Mouse (Mus musculus) forebrain, embryonic 14.5 days (tissue): ENCODE results near the gene Gadd45a. TPM values are rescaled to one million over a fixed set of nuclear protein-coding genes. Genes with fewer than 3 reads are reported as not detected.

Source experiments
- ATAC-seq: fragments of 200-750 bp; cut with Nextera tagmentation; 2 replicates; pipeline ENCODE4 v1.8.0; 2017; ENCODE audit warnings: mild to moderate bottlenecking, moderate library complexity
- DNase-seq: peaks from one replicate; pipeline ENCODE4 v3.0.0-alpha.2; 2015; ENCODE audit warnings: low spot score
- H3K27ac ChIP-seq: fragments of 300-500 bp; sonication (generic); 2 replicates; pipeline ENCODE4 v1.5.1; 2014; ENCODE audit warnings: low read depth, mild to moderate bottlenecking, control low read depth, low read length, moderate library complexity
- H3K27me3 ChIP-seq: fragments of 300-500 bp; sonication (generic); replicated peaks from 2 replicates; pipeline ENCODE4 v1.6.1; 2014; ENCODE audit warnings: low read length, control low read depth, mixed read lengths; ENCODE audit not compliant: control insufficient read depth, insufficient read depth
- H3K36me3 ChIP-seq: fragments of 300-500 bp; sonication (generic); 2 replicates; pipeline ENCODE4 v1.6.1; 2014; ENCODE audit warnings: low read length, control low read depth; ENCODE audit not compliant: control insufficient read depth, insufficient read depth
- H3K4me1 ChIP-seq: fragments of 300-500 bp; sonication (generic); 2 replicates; pipeline ENCODE4 v1.6.1; 2014; ENCODE audit warnings: antibody characterized with exemption, low read length, control low read depth; ENCODE audit not compliant: control insufficient read depth, insufficient read depth
- H3K4me2 ChIP-seq: fragments of 300-500 bp; sonication (generic); 2 replicates; pipeline ENCODE4 v1.6.1; 2014; ENCODE audit warnings: mild to moderate bottlenecking, control low read depth, low read length
- H3K4me3 ChIP-seq: fragments of 300-500 bp; sonication (generic); 2 replicates; pipeline ENCODE4 v1.5.1; 2014; ENCODE audit warnings: low read depth, low read length, control low read depth
- H3K9ac ChIP-seq: fragments of 300-500 bp; sonication (generic); 2 replicates; pipeline ENCODE4 v1.6.1; 2014; ENCODE audit warnings: mild to moderate bottlenecking, low read length, control low read depth, moderate library complexity
- H3K9me3 ChIP-seq: fragments of 300-500 bp; sonication (generic); replicated peaks from 2 replicates; pipeline ENCODE4 v1.6.1; 2016; ENCODE audit warnings: low read length, control low read depth, mixed read lengths; ENCODE audit not compliant: control insufficient read depth
- WGBS: fragments of 180-500 bp; shearing (Covaris S2); extraction: QIAGEN DNeasy Blood & Tissue Kit; methylation state at CpG from one replicate; pipeline ENCODE4 v1.1.7; 2014; 5-methylcytosine and 5-hydroxymethylcytosine counted together
- polyA plus RNA-seq: library from polyadenylated mRNA; unstranded; fragments of >200 nt; fragmentation: Nextera tagmentation; extraction: Ambion mirVana; gene quantifications from 2 replicates; pipeline ENCODE4 v1.2.1, GENCODE M21; 2014

The Gadd45a gene
- polyA plus RNA-seq, result 7.1 and 9.4 TPM in 2 replicates

- H3K4me1 ChIP-seq, result peaks cover 9% of the 10 kb centered on the region; the same call in 1 of the 2 replicates
- H3K4me2 ChIP-seq, result peak within 1 kb of the TSS; percentile 78
- H3K9ac ChIP-seq, result peak within 1 kb of the TSS; percentile 82
- H3K27me3 ChIP-seq, result no peaks in the 10 kb centered on the region
- 0% methylated on average over 66 of the region's 69 CpGs for WGBS
- H3K9me3 ChIP-seq, result no peaks in the 10 kb centered on the region
- H3K4me3 ChIP-seq, result peak within 1 kb of the TSS; percentile 76
- peak; percentile 97 for DNase-seq
- peak within 1 kb of the TSS; percentile 83 for H3K27ac ChIP-seq
- no peaks in the 10 kb centered on the region for H3K36me3 ChIP-seq
- peak; percentile 97 for ATAC-seq
Measured at GRCm38 (mm10) chr6:67036837-67037628, at the start of gene Gadd45a. Gene Gadd45a (minus strand): TSS chr6:67037457.

DNA sequence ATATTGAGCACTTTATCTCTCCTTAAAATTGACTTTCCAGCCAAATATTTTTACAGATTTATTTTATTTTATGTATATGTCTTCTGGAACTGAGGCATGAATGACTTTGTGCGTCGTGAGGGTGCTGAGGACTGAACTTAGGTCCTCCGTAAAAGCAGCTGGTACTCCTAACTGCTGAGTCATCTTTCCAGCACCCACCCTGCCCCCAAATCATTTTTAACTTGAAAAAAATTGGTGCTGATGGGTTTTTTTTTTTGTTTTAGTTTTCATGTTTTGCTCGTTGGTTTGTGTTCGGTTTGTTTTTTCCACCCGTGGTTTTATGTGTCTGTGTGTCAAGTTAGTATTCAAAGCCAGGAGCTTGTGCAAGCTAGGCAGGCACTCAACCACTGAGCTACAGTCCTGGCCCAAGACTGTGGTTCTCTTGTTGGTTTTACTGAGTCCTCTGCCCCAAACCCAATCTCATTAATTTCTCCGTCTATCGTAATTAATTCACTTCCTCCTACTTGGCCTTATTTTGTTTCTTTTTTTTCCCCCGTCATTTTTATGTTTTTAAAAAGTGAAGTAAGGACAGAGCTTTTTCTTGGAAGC is 48.7 kb upstream of the Gadd45a start:
- Histone ChIP-seq H3K9ac (no peak overlapping the region), H3K27ac (no peak overlapping the region), H3K36me3 (no peaks in the 10 kb centered on the region), H3K27me3 (no peaks in the 10 kb centered on the region), H3K4me2 (no peak overlapping the region), H3K4me1 (no peaks in the 10 kb centered on the region), H3K9me3 (no peaks in the 10 kb centered on the region), H3K4me3 (no peak overlapping the region)
- 92% methylated on average over 9 of the region's 9 CpGs for WGBS
- ATAC-seq (no peak), DNase-seq (no peak)

- Histone ChIP-seq H3K4me2 (no peak overlapping the region), H3K4me1 (no peaks in the 10 kb centered on the region), H3K9ac (no peak overlapping the region), H3K9me3 (no peaks in the 10 kb centered on the region), H3K27ac (no peak overlapping the region), H3K27me3 (no peaks in the 10 kb centered on the region), H3K36me3 (no peaks in the 10 kb centered on the region), H3K4me3 (no peak overlapping the region)
- DNase-seq, result no peak
- ATAC-seq, result no peak
- WGBS, result 95% methylated on average over 2 of the region's 2 CpGs
Measured at GRCm38 (mm10) chr6:67084465-67084864, 47.2 kb upstream of the Gadd45a start.

- Histone ChIP-seq H3K27ac (no peak overlapping the region), H3K4me2 (no peak overlapping the region), H3K36me3 (no peaks in the 10 kb centered on the region), H3K9me3 (no peaks in the 10 kb centered on the region), H3K27me3 (no peaks in the 10 kb centered on the region), H3K9ac (no peak overlapping the region), H3K4me1 (no peaks in the 10 kb centered on the region), H3K4me3 (no peak overlapping the region)
- WGBS, result 91% methylated on average over 4 of the region's 4 CpGs
- no peak for DNase-seq
- ATAC-seq, result no peak
Measured at GRCm38 (mm10) chr6:67081141-67081540, 43.9 kb upstream of the Gadd45a start.

- no peak for ATAC-seq
- H3K4me1 ChIP-seq, result no peaks in the 10 kb centered on the region
- no peak overlapping the region for H3K27ac ChIP-seq
- H3K4me3 ChIP-seq, result no peak overlapping the region
- H3K9me3 ChIP-seq, result no peaks in the 10 kb centered on the region
- no peaks in the 10 kb centered on the region for H3K36me3 ChIP-seq
- 89% methylated on average over 3 of the region's 3 CpGs for WGBS
- no peaks in the 10 kb centered on the region for H3K27me3 ChIP-seq
- H3K9ac ChIP-seq, result no peak overlapping the region
- DNase-seq, result no peak
- no peak overlapping the region for H3K4me2 ChIP-seq
Measured at GRCm38 (mm10) chr6:67078076-67078475, 40.8 kb upstream of the Gadd45a start.

DNA sequence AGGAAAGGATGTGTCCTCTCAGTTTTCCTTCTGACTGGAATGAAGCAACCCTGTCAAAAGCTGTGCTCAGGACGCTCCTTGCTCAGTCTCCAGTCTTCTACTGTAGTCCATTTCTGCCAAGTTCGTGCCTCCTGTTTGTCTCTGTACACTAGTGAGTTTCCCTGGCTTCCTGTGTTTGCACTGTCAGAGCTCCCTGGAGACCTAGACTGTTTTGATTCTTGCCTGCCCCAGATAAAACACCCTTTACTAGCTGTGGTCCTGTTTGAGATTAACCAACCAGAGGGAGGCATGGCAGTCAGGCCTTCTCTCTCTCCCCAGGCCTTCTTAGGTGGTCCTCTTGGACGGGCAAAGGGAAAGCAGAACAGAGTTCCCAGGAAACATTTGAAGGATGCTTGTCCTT is 40.2 kb upstream of the Gadd45a start:
- H3K27me3 ChIP-seq, result no peaks in the 10 kb centered on the region
- no peaks in the 10 kb centered on the region for H3K9me3 ChIP-seq
- no peaks in the 10 kb centered on the region for H3K36me3 ChIP-seq
- H3K9ac ChIP-seq, result no peak overlapping the region
- DNase-seq, result no peak
- WGBS, result 63% methylated on average over 3 of the region's 3 CpGs
- H3K4me2 ChIP-seq, result no peak overlapping the region
- H3K4me1 ChIP-seq, result no peaks in the 10 kb centered on the region
- ATAC-seq, result no peak
- H3K4me3 ChIP-seq, result no peak overlapping the region
- H3K27ac ChIP-seq, result no peak overlapping the region

DNA sequence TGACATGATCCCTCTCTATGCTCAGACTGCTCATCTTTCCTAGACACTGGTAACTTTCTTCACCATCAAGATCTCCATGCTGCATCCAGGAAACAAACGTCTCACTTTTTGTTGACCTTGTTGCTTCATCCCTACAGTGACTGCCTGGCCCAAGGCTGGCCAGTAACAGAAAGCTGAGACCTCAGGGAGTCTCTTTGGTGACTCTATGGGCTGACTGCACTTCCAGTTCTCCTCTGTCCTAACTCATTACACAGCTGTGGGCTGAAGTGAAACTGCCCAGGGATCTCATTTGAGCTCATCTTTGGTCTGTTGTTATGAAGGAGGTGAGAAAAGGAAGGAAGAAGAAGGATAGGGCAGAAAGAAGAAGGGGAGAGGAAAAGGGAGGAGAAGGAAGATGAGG is 39.1 kb upstream of the Gadd45a start:
- ATAC-seq, result no peak
- WGBS, result 86% methylated on average over 1 of the region's 1 CpGs
- no peak for DNase-seq

DNA sequence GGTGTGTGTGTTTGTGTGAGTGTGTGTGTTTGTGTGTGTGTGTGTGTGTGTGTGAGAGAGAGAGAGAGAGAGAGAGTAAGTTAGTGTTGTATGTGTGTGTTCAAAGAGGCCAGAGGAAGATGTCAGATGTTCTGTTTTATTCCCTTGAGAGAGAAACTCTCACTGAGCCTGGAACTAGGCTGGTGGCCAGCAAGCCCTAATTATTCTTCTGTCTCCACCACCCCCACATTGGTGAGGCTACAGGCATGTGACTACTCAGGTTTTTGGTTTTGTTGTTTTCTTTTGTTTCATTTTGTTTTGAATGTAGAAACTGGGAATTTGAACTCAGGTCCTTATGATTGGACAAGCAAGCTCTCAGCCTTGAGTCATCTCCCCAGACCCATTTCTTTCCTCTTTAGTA is 37.6 kb upstream of the Gadd45a start:
- no peaks in the 10 kb centered on the region for H3K27me3 ChIP-seq
- no peaks in the 10 kb centered on the region for H3K9me3 ChIP-seq
- H3K36me3 ChIP-seq, result no peaks in the 10 kb centered on the region
- H3K4me2 ChIP-seq, result no peak overlapping the region
- no peaks in the 10 kb centered on the region for H3K4me1 ChIP-seq
- no peak overlapping the region for H3K4me3 ChIP-seq
- no peak overlapping the region for H3K27ac ChIP-seq
- no peak overlapping the region for H3K9ac ChIP-seq
- ATAC-seq (no peak), DNase-seq (no peak)

More for the DNA sequence above, 39.1 kb upstream of the Gadd45a start:
- Histone ChIP-seq H3K9me3 (no peaks in the 10 kb centered on the region), H3K27me3 (no peaks in the 10 kb centered on the region), H3K9ac (no peak overlapping the region), H3K27ac (no peak overlapping the region), H3K4me2 (no peak overlapping the region), H3K4me1 (no peaks in the 10 kb centered on the region), H3K36me3 (no peaks in the 10 kb centered on the region), H3K4me3 (no peak overlapping the region)

DNA sequence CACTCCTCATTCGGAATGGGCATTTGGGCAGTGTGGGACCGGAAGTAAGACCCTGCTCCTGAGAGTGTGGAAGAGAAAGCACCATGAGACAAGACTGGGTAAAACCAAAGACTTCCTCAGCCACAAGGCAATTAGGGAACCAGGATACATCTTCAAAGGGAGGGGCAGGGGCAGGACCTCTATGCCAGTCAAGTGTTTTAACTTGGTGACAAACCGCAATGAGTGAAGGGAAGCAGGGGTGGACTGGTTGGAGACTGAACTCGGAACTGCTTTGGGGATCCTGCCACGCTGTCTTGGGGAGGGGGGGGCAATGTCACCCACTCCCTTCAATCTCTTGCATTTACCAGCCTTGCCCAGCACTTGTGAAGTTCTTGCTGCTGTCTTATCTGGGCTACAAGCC is 36.7 kb upstream of the Gadd45a start:
- Histone ChIP-seq H3K27ac (no peak overlapping the region), H3K9ac (no peak overlapping the region), H3K27me3 (no peaks in the 10 kb centered on the region), H3K4me2 (no peak overlapping the region), H3K9me3 (no peaks in the 10 kb centered on the region), H3K4me1 (no peaks in the 10 kb centered on the region), H3K36me3 (no peaks in the 10 kb centered on the region), H3K4me3 (no peak overlapping the region)
- 91% methylated on average over 5 of the region's 5 CpGs for WGBS
- ATAC-seq (no peak), DNase-seq (no peak)
